Mouse (Mus musculus): ENCODE measurements around the gene Il10ra.

The Il10ra gene

DNA sequence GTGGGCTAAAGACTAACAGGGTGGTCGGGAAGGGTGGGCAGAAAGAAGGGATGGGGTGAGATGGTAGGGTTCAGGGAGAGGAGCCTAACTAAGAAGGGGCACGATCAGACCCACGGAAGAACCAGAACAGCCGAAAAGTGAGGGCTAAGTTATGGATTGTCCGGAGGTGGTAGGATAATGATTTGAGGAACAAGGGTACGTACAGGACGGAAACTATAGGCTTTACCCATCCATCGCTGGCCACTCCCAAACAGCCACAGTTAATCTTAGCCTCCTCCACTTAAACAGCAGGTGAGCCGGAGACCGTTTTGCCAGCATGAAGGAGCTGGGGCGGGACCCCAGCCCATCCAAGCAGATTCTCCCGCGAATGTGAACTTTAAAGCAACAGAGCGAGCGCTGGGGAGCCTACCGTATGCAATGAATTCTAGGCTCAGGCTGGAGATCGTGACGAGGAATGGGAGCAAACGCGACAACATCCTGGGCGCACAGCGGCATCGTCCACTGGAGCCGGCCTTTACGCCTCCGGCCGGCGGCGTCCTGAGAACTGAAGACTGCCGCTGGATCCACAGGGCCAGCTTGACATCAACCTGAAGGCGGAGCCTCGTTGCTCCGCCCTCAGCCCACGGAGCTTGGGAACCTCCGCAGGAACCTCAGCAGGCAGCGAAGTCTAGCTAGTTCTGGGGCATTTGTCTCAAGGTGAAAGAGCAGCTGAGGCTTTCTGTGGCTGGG is at the start of gene Il10ra:
Gene Il10ra, minus strand, starts transcription at position 553 of the 729 bp plus-strand sequence.
- peak; percentile 83 for DNase-seq

- no peak for DNase-seq
These were observed 48.7 kb upstream of the Il10ra start for GRCm38 (mm10) chr9:45317635-45318034.

GRCm38 (mm10) chr9:45313913-45314312 is 45.0 kb upstream of the Il10ra start:
- no peak for DNase-seq

GRCm38 (mm10) chr9:45311858-45312257 is 42.9 kb upstream of the Il10ra start:
- no peak for DNase-seq

- no peak for DNase-seq
These were observed 39.6 kb upstream of the Il10ra start for GRCm38 (mm10) chr9:45308521-45308920.

DNA sequence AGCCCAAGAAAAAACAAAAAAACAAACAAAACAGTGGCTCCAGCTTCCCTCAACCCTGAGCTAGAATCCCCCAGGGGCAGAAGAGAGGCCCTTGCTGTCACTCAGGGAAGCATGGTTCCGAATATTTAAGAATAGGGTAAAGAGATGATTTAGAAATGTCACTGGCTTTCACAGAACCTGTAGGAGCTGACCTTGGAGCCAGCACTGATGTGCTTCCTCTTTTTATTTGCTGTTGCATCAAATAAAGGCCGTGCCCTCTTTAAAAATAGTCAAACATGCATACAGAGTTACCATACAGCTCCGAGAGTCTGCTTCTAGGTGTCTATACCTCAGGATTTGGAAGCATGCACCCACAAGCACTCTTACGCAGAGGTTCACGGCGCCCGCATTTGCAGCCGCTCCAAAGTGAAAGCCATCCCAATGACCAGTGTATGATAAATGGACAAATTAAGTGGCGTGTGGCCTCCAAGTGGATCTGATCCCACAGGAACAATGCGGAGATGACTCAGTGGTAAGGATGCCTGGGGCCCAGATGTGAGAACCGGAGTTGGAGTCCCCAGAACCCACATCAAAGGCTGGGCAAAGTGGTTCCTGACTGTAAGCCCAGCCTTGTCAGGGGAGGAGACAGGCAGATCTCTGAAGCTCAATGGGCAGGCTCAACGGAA is 37.9 kb upstream of the Il10ra start:
- DNase-seq, result no peak

DNA sequence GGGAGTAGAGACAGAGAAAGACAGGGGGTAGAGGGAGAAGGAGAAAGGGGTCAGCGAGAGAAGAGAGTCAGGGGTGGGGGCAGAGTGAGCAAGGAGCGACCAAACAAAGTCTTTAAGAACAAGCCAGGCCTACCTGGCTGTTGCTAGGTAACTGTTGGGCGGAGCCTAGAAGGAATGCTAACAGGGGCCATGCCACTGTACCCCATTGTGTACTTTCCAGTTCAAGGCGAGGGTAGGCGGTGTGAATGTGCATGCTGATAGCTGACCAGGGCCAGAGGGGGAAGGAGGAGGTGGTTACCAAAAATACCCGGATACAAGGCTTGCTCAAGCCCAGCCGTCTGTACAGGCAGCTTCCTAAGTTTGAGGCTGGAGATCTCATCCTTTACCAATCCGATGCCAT is 32.8 kb upstream of the Il10ra start:
- DNase-seq, result no peak

DNA sequence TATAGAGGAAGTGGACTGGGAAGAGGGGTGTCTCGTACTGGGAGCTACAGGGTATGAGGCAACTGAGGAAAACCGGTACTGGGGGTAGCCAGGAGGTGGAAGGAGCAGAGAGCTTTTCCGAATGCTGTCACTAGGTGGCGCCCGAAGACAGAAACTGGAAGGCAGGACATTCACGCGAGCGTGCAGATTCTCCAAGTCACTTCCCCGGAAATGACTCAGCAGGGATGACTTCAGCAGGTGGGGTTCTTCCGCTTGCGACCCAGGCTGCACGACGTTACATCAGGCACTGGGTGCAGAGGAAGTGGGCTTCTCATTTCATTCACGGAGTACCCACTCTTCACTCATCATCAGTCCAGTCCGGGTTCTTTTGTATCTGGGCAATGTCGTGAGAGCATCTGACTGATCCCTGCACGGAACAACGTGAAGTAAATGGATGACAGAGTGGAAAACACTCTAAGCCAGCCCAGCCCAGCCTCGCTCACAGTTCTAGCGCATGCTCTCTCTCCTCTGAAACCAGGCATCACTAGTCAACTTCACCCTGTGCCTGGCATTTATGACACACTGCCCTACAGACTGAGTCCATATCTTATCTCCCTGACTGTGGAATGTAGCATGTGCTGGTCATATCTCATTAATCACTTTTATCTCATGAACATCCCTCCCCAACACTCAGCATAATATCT is 31.6 kb upstream of the Il10ra start:
- peak; percentile 92 for DNase-seq

- peak; percentile 55 for DNase-seq
These were observed 30.5 kb upstream of the Il10ra start for GRCm38 (mm10) chr9:45299231-45300006.

DNA sequence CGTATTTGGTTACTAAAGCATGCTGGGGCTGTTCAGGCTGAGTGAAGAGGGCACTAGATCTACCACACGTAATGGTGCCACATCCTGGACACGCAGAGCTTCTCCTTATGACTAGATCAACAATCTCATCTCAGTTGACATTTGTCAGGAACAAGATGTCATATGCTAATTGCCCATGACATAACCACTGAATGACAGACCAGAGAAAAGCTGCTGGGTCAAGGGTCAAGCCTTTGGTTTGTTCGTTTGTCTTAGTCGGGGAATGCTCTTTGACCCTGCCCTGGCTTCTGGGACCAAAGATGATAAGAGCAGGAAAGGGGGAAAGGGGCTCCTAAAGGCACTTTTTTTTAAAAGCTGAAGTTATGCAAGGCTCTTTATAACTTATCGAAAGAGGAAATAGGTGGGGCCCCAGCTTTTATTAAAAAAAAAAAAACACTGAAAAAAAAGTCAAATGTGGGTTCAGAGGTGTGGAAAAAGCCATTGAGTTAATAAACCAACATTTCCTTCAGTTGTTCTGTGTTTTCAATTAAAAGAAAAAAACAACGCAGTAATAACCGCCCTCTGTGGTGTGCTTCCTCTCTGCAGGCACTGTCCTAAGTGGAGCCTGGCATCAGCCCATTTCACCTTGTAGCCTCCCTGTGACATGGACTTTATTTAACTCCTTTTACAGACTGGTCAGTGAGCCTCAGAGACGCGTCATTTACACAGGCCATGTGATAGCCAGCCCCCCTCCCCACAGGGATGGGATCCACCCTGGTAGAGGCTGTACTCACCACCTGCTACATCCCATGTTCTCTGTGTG is 25.5 kb upstream of the Il10ra start:
- peak; percentile 13 for DNase-seq

- DNase-seq, result no peak
These were observed 22.7 kb upstream of the Il10ra start for GRCm38 (mm10) chr9:45291481-45292168.

GRCm38 (mm10) chr9:45282466-45282865 is 13.5 kb upstream of the Il10ra start:
- no peak for DNase-seq

DNA sequence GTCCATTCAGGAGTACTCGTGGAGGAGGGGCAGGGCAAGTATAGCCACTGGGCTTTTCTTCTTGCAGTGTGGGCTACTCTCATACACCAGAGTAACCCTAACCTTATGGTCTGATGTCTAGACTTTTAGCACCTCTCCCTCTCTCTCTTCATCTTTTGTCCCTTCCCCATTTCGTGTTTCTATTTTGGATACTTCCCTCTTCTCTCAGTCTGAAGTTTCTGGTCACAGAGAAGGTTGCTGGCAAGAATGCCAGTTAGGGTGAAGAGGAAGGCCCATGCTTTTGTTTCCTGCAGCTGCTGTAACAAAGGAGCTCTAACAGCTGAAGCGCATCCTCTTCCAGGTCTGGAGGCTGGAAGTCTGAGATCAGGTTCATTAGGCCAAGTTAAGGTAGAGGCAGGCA is 11.9 kb upstream of the Il10ra start:
- DNase-seq, result no peak

GRCm38 (mm10) chr9:45280059-45280458 is 11.1 kb upstream of the Il10ra start:
- DNase-seq, result no peak

- DNase-seq, result no peak
These were observed 5.7 kb upstream of the Il10ra start for GRCm38 (mm10) chr9:45274635-45275034.

DNA sequence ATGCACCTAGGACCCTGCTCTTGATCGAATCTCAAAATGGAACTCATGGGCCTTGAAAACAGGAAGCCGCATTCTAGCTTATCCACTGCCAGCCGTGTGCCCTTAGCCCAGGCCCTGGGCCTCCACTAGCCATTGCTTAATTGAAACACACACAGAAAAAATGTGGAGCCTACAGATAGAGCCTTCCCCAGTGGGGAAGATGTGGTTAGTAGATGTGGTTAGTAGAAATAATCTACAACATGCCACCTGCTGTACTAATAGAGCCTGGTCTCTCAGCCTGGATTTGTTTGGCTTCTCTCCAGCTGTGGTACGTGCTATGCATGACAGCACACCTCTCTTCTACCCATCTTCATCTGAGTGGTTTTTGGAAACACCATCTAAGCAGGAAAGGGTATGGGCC is 5.3 kb upstream of the Il10ra start:
- DNase-seq, result no peak

DNA sequence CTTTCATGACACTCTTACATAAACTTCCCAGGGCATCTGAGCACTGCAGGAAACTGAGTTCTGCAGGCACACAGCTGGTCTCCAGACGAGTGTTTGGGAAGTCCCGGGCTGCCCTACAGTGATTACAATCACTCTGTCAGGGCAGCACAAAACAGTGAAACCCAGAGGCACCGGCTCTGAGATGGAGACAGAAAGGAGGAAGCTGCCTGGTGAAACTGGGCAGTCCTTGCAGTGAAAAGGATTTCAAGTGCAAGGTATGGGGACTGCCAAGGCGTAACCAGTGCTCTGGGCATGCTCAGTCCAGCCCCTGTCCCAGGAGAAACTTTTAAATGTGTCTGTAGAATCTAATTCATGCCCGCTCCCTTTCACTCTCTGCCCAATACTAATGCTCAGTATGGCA is 3.3 kb upstream of the Il10ra start:
- no peak for DNase-seq

DNA sequence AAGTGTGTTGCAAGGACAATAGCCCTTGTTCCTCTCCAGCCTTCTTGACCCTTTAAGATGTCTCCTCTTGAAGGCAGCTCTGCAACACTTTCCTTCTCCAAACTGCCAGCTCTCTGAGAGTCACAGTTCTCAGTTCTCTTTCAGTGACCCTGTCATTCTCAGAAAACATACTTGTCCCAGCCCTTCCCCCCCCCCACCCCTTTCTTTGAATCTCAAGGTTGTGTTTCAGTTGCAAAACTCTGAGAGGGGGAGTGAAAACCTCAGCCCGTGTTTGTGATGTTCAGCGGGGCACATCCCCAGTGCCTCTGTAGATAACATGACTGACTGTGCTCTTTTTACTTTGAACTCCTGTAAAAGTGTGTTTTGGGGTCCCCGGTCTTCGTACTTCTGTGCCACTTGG is 870 bp downstream of the Il10ra start:
- DNase-seq, result no peak

DNA sequence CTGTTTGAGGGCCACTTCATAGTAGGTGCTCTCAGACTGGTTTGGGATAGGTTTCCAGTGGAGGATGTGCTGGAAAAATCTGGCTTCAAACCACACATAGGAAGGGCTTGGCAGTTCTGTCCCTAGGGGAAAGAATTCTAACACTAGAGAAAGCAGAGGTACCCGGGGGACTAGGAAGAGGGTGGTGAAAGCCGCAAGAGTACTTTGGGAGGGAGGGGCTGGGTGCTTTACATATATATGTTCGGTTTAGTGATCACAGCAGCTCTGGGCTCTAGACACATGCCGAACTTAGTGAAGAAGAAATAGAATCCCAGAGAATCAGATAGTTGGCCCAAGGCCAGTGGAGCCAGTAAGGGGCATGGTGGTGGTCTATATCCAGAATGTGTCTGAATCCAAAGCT is 1.9 kb downstream of the Il10ra start:
- DNase-seq, result no peak

GRCm38 (mm10) chr9:45261872-45262271 is 7.1 kb downstream of the Il10ra start:
- no peak for DNase-seq

- DNase-seq, result no peak
These were observed 7.5 kb downstream of the Il10ra start for GRCm38 (mm10) chr9:45261466-45261865.

- no peak for DNase-seq
These were observed 9.9 kb downstream of the Il10ra start for GRCm38 (mm10) chr9:45259065-45259464.
